Mouse (Mus musculus) bone marrow, adult 2 months (tissue): Measurements from ENCODE around the gene Jaml.

ENCODE experiments used
- CTCF ChIP-seq: fragments of 200-500 bp; IDR thresholded peaks from 2 replicates; pipeline ENCODE4 v1.5.1; 2011; ENCODE audit warnings: low read length, control low read depth; ENCODE audit not compliant: control insufficient read depth, insufficient read depth
- POLR2A ChIP-seq: fragments of 200-500 bp; IDR thresholded peaks from 2 replicates; pipeline ENCODE4 v1.6.1; 2011; ENCODE audit warnings: low read depth, mild to moderate bottlenecking, control low read depth, low read length, borderline replicate concordance; ENCODE audit not compliant: control insufficient read depth

- TF ChIP-seq POLR2A (no peak), CTCF (no peak)
These were observed 72.0 kb downstream of the Jaml start for GRCm38 (mm10) chr9:45150933-45151332.
